Mouse (Mus musculus): Measurements from ENCODE around the gene Gm2163.
"Not testable (repeated sequence)": the region's sequence is repeated elsewhere in the genome, so short reads cannot be mapped to it uniquely, and the experiment has no call there.

The Gm2163 gene

DNA sequence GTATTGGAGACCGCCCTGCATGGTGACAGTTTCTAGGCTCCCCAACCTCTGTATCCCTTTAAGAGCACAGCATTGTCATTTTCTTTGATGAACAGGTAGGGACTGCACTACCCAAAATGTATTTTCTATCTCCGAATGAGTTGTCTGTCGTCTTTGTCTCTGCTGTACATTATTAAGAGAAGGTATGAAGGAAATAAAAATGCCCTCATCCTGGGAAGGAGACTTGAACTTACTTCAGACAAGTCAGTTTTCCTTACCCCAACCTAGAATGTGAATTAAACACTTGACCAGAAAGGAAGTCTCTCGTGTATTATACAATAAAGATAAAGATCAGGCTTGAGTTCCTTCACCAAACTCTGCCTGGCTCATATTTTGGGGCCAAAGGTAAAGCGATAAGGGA lies at the start of gene Gm2163:
TSS of gene Gm2163 (plus strand) at position 301 of the 400 bp plus-strand sequence.
- DNase-seq: not testable (repeated sequence)

- not testable (repeated sequence) for DNase-seq
Measured at GRCm38 (mm10) chr4:42439078-42439477, 27.5 kb upstream of the Gm2163 start, which contains the start of gene Gm21586. Gene Gm21586 (plus strand): TSS chr4:42439378.

DNA sequence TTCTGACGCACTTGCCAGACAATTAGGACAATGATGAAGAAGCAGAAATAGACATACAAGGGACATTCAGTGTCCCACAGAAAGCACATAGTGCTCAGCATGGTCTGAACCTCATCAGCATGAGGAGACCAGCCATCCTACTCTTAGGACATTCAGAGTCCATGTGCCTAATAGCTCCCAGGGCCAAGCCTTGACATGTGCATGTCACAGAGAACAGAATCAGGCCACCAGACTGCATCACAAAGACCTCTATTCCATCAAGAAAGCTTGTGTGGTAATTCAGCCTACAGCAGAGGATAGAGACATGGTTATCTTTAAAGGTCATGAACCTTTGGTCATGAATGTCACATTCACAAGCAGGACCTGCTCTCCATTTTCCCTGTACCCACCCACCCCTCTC lies 61.5 kb downstream of the Gm2163 start, which contains the start of gene Fam205a2:
TSS of gene Fam205a2 (minus strand) at position 101 of the 400 bp plus-strand sequence.
- not testable (repeated sequence) for DNase-seq

DNA sequence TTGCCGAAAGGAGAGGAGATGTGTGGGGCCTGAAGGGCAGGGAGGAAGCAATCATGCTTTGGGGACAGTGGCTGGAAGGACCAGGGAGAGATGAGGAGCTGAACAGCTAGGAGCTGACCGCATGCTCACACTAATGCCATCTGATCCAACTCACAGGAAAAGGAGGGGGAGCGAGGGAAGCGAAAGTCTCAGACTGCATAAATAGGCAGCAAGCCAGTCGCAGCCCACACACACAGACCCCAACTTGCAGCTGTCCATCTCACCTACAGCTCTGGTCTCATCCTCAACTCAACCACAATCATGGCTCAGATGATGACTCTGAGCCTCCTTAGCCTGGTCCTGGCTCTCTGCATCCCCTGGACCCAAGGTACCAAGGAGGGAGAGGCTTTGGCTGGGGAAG lies 145.3 kb downstream of the Gm2163 start, which contains the start of gene Gm10591:
TSS of gene Gm10591 (plus strand) at position 301 of the 400 bp plus-strand sequence.
- not testable (repeated sequence) for DNase-seq

- not testable (repeated sequence) for DNase-seq
Measured at GRCm38 (mm10) chr4:42629419-42629818, 162.9 kb downstream of the Gm2163 start, which contains the start of gene Gm2564. Gene Gm2564 (plus strand): TSS chr4:42629719.
